Mouse (Mus musculus) liver, adult 2 months (tissue): Measurements from ENCODE around the gene Evx2.

ENCODE experiments used
- CTCF ChIP-seq: fragments of 200-500 bp; IDR thresholded peaks from 2 replicates; pipeline ENCODE4 v1.5.1; 2011; ENCODE audit warnings: low read depth, low read length, control low read depth
- POLR2A ChIP-seq: fragments of 200-500 bp; IDR thresholded peaks from 2 replicates; pipeline ENCODE4 v1.6.1; 2011; ENCODE audit warnings: low read length, control low read depth; ENCODE audit not compliant: insufficient read depth; ENCODE audit errors: extremely low read depth

DNA sequence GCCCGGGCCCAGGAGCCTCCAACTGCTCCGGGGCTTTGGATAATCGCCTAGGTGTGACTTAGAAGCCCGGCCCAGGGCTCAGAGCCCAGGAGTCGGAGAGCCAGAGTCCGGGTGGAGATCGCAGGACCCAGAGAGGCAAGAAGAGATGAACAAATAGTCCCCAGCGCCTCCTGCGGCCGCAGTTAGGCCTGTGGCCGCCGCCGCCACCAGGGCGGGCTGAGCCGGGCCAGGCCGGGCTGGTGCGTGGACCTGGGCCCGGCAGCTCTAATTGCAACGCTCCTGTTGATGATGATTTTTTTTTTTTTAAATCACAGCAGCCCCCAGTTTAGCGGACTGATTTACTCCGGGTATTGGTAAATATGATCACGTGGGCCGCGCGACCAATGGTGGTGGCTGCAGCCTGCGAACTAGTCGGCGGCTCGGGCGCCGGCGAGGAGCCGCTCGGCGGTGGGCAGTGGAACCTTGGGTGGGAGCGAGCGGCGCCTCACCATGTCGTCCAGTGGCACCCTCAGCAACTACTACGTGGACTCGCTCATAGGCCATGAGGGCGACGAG, 38.3 kb upstream of the Evx2 start, which contains the start of gene Hoxd9:
- peak; percentile 20; the same call in 1 of the 2 replicates for TF ChIP-seq CTCF
- no peak for TF ChIP-seq POLR2A
